Mouse (Mus musculus) CD8-positive naive resting alpha-beta T cell, adult 2 months (primary cell): Measurements from ENCODE around the gene Psen2.

ENCODE experiments used
- DNase-seq, 2 experiments: peaks; one replicate each; pipeline ENCODE4 v3.0.0; 2022; ENCODE audit warnings: low read depth in 2 of 2, low spot score in 2 of 2

The Psen2 gene

DNA sequence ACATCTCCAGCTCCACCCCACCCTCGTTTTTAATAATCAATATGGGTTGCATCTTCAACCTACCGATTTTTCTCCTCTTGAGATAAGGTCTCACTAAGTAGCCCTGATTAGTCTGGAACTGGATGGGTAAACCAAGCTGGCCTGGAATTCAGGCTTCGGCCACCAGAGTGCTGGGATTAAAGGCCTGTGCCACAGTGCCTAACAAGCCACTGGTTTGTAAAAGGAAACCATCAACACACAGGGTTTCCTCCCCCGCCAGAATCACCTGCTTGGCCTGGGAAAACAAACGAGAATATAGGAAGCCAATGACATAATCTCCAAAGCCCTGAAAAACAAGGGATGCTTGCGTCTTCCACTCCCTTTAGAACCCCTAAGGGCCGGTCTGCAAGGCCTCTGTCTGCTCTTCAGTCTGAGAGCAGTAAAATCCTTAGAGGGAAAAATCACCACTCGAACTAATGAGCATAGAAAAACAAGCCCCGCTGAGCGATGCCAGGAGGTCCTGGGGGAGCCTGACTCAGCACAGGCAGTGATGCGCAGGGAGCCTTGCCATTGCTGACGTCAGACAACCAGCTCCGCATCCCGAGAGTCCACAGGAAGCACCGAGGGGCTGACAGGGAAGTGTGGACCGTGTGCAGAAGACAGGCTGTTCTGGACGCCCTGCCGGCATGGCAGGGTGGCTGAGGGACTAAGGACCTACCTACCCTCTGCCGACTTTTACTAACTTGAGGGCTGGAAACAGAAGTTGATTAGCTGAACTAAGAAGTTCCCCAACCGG lies 13.4 kb downstream of the Psen2 start:
- DNase-seq: no peak

DNA sequence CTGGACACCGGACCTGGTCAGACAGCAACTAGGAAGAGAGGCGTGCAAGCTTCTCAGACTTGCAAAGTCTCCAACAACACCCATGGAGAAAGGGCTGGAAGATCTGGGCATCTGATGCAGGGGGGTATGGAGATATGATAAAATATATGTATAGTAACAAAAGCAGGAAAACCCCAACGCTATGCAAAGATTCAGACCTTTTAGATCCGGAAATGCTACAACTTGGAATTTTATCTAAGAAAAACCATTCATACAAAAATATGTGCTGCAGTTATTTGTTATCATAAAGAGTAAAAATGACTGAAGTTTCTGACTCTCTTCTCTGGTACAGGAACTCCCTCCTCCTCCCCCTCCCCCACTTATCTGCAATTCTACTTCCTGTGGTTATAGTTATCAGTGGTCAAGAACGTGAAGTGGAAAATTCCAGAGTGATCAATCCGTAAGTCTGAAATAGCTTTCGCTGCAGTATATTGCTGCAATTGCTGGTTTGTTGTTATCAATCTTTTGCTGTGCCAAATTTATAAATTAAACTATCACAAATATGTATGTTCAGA lies 14.6 kb downstream of the Psen2 start:
- DNase-seq: no peak

DNA sequence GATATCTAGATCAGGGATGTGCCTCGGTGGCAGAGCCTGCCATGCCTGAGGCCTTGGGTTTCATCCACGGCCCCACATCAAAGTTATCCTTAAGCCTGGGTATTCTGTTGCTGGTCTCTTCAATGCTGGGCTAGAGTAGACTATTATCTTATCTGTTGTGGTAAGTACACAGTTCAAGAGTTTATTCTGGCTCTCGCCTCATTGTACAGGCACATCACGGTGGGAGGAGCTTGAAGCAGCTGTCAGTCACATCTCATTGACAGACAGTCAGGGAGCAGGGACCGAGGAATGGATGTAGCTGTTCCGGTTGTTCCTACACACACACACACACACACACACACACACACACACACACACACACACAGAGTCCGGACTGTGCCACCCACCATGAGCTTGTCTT lies 15.3 kb downstream of the Psen2 start:
- DNase-seq: no peak

DNA sequence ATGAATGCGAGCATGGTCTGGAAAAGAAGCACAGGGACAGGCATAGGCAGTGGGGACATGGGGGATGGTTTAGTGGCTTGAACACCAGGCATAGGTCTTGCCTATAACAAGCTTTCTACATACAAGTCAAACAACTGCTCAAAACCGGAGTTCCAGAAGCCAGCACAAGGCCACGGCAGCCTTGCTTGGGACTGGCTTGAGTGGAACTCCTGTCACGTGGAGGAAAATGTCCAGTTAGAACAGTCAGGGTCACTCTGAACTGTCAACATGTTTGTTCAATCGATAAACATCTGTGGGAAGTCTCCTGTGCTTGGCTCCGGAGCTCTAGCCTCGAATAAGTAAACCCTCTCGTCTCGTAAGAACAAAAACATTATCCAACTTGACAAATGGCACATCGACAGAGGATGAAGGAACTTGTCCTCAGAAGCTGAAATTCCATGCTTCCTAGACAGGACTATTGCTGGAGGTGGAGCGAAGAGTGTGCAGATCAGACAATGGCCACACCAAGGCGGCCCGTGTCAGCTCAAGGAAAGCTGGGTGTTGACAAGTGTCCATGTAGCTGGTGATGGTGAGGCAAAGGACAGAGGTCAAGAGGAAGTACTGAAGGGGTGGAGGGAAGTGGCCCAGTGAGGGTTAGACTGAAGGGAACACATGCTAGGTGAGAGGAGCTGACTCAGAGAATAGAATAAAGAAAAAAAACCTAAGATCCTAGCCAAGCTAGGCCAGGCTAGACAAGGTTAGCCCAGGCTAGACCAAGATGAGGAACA lies 17.3 kb downstream of the Psen2 start:
- no peak for DNase-seq

DNA sequence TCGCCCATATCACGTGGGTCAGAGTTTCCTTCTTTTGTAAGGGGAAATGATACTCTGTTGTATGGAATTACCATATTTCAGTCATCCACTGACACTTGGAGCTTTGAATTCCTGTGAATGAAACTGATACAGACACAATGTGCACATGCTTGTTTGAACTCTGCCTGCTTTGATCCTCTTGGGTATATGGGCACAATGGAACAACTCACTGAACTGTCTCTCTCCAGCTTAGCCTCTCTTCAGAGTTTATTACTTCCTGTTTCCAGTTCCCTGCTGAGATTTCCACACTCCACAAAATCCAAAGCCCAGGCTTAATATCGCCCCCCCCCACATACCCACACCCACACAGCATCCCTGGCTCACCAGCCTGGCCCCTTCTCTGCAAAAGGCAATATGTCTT lies 31.5 kb downstream of the Psen2 start:
- DNase-seq: no peak

DNA sequence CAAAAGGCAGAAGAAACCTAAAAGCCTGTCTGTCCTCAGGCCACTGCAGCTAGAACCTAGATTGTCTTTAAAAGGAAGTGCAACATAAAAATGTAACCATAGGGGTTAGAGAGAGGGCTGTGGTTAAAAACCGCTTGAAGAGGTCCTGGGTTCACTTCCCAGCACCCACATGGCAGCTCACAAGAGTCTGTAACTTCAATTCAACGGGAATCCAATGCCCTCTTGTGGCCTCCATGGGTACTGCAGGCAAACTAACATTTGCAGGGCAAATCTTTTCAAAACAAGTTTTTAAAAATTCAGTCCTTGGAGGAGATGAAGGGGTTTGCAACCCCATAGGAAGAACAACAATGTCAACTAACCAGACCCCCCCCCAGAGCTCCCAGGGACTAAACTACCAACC lies 32.7 kb downstream of the Psen2 start:
- DNase-seq: peak in 1 of 2 experiments; percentile 39

DNA sequence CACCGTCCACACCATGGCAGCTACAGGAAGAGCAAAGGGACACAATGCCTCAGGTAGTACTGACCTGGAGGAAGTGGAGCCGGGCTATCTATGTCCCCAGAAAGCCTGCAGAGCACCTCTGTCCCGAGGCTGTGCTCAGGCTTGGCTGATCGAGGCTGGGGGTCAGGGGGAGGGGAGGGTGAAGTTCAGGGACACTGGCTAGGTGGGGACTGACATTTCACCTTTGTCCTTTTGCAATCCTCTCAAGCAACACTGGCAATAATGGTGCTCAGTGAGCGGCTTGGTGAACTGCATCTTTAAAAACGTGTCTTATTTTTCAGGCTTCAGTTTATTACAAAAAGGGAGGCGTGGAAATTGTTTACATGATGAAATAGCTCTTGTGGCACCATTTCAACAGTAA lies 33.3 kb downstream of the Psen2 start:
- DNase-seq: no peak

DNA sequence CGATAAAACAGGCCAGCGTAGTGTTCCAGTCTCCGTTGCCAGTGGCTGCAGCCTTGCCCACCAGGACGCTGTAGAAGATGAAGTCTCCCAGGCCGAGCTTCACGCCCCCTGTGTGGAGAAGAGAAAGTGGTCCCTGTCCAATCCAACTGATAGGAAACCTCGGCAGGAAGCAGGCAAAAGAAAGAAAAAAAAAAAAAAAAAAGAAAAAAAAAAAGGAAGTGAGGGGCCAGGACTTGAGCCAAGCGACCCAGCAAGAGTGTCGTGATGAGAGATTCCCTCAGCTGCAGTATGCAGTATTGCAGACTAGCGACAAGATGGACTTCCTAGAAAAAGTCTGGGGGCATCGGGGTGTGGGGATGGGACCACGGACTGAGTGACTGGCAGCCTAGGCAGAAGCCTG lies 34.4 kb downstream of the Psen2 start:
- no peak for DNase-seq

DNA sequence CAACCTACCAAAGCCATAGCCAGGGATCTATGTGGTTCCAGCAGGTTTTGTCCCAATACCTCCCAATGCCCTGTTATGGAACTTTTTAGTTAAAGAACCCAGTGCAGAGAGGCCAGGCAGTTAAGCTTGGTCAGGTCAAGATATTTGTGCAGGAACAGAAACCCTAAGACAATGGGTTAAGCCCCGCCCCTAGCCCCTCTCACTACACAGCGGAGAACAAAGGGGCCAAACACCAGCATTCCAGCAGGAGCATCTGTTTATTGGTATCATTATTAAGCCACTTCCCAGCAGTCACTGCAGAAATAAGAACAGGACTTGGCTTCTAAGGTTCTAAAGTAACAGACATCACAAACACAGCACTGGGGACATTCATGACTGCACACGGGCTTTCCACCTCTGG lies 36.5 kb downstream of the Psen2 start:
- DNase-seq: no peak

DNA sequence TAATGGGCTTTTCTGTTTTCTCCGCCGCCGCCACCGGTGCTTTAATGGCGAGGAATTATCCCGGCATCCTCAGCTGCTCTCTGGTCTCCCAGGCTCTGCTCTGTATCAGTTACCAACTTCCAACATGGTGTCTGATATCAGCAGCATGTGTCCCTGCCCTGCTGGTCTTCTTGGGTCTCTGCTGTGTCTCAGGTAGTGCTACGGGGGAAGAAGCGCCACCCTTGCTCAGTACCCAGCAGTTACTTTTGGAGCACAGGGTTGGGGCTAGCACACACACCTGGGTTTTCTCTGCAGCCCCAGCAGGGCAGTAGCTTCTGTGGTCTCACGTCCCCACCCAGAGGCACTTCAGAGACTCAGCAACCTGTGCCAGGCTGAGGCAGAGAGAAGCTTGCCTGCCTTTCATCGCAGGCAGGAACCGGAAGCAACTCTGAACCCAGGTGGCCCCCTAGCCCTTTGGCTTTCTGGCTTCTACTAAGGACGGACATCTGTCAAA lies 37.0 kb downstream of the Psen2 start:
- peak; percentile 24 to 43 for DNase-seq

DNA sequence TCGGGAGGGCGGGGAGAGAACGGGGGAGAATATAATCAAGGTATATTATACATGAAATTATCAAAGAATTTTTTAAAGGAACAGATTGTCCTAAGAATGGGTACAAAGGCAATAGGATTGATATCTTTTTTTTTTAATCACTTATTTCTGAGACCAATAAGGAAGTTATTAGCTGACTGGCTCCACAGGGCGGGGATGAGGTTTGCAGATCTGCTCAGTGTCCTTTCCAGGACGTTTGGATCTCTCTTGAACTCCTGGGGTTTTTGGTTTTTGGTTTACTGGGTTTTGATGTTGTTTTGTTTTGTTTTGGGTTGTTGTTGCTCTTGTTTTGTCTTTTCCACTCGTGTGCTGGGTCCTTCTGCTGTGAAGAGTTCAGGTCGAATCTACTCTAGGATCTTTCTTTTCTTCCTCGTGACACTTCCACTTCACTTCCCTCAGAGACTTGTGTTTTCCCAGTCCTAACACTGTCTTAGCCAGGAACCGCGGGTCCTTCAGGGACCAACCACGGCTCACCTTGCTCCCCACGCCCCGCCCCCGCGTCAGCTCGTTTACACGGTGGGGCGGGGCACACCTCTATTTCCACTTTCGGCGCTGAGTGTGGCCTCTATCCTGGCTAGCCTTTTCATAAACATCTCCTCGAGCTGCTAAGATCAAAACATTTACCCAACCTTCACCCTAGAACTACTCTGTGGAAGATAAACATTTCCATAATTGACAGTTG lies 37.6 kb downstream of the Psen2 start:
- DNase-seq: peak in 1 of 2 experiments; percentile 41

DNA sequence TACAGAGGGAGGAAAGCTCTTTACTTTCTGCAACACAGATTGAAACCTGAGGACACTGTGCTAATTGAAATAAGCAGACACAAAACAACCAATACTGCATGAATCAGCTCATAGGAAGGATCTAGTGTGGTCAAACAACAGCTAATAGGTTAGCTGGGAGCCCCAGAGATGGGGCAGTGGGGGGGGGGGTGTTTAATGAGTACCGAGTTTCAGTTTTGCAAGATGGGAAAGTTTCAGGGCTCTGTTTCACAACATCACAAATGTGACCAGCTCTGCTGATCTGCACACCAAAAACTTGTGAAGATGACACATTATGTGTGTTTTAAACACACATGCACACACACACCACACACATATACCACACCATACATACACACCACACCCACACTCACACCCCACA lies 41.2 kb downstream of the Psen2 start:
- no peak for DNase-seq

DNA sequence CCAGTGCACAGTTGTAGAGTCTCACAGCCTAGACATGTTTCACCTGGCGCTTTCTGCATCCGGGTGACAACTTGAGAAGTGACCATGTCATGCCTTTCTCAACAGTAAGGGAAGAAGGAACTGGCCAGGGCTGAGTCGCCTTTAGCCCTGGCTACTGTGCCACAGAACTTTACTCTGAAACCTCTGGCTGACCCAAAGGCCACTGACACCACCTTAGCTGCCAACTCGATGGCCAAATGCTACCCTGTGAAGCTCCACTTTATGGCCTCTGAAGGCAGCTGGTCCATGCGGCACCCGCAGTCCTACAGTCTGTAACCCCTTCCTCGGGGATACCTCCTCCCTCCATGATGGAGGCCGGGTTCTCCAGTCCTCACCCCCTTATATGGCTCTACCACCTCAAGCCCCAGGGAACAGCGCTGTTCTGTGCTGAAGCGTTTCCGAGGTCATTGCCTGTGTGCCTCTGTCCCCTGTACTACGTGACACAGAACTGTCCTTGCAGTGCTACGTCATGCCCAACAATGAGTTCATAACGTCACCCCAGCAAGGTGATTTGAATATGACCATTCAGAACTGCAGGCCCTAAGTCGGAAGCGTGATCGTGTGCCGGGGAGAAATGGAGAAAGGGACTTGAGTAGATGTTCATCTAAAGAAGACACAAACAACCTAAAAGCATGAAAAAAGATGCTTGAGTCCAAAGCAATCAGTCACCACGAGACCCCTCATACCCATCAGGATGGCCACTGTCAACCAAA lies 42.3 kb downstream of the Psen2 start:
- no peak for DNase-seq

DNA sequence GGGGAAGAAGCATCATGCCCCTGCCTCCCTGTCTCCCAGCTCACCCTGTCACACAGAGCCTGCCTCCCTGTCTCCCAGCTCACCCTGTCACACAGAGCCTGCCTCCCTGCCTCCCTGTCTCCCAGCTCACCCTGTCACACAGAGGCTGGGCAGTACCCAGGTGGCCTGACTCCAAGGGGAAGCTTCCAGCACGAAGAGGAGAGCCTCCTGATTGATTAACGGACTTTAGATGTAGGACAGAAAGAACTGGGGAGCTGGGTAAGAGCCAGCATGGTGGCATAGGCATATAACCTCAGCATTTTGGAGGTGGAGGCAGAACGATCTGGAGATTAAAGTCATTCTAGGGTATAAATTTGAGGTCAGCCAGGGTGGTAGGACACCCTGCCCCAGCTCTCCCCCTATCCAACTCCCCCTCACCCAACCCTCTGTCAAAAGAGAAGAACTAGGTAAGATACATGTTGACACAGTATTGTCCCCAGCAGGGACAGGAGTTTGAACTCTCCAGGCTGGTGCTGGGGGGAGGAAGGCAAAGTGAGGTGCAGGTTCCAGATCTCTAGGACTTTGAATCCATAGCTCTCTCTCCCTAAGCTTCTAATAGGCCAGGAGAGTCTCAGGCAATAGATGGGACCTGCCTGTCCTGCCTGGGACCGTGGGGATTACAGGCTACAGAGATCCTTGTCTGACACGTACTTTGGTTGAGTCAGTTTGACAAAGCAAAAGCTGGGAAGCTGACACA lies 46.5 kb downstream of the Psen2 start:
- DNase-seq: no peak

DNA sequence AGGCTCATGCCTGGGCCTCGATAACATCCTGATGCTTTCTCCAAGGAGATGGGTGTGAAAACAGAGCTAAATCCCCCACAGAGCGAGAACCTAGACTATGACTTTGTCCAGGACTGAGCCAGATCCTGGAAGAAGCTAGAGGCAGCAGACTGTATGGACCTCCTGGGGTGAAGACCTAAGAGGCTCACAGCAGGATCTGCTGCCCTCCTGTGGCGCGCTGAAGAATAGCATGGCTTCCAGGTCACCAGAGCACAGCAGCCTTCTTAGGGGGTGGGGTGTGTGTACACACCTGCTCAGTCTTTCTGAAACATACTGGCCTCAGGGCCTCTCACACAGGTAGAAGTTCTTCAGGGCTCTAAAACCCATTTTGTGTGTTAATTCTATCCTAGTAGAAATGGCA lies 48.2 kb downstream of the Psen2 start:
- peak; percentile 44 to 59 for DNase-seq

DNA sequence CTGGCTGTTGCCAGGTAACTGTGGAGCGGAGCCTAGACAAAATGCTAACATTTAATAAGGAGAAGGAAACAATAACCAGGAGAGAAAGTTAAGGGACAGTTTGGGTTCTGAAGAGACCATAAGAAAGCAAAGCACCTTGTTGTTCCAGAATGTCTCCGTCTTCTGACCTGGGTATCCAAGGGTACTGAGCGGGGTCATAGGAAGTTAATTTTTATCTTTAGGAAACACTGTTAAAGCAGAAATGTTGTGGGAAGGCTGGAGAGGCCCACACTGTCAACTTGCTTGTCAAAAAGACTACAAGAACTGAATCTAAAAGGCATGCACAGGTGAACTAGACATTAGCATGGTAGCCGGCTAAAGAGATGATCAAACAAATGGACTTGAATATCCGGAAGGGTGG lies 50.3 kb downstream of the Psen2 start:
- no peak for DNase-seq

DNA sequence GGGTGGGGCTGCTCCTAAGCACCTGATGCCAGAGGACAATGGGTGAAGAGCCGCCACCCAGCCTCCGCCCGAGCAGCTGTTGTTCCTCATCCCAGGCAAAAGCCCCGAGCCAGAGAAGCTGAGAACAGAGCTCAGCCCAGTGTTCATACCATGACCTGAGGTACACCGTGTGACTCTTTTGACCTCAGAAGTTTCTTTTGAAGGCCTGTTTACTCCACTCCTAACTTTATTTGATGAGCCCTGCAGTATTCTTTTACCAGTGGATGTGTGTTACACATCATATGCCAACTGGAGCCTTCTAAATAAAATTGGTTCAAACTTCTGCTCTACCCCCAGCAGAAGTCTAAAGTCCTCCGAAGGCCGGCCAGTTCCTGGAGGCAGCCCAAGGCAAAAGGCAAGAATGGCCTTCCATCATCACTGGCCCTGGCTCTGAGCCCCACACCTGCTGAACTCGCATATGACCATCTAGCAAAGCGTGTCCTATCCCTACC lies 52.4 kb downstream of the Psen2 start:
- no peak for DNase-seq

DNA sequence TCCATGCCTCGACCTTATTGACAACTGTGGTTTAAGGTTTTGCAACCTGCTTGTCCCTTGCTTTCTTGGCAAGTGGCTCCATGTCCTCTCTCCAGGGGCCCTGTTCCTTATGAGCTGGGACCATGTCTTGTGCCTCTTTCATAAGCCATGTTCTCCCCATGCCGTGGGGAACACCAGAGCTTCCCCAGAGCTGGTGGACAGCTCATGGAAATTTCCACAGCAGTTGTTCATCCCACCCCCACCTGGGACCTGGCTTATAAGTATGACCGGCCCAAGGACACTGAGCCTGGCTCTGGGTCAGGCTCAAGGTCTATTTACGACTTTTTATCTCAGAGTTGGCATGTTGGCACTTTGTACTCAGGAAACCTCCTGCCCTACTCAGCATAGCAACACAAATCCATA lies 53.2 kb downstream of the Psen2 start:
- no peak for DNase-seq

DNA sequence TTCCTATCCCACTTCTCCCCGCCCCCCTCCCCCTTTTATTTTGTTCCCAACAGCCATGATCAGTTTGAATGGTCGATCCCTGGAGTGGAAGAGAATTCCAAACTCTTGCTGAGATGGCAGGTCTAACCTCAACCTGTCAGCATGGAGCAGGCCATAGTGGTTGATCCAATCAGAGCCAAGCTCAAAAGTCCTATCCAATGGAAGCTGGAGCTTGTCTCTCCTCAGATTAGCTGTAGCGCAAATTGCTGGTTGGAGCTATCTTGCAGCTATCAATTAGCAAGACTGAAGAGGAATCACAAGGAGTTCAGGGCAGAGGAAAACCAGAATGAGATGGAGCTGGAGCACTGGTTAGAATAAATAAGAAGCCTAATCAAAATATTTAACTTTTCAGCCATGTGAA lies 54.9 kb downstream of the Psen2 start:
- DNase-seq: no peak

DNA sequence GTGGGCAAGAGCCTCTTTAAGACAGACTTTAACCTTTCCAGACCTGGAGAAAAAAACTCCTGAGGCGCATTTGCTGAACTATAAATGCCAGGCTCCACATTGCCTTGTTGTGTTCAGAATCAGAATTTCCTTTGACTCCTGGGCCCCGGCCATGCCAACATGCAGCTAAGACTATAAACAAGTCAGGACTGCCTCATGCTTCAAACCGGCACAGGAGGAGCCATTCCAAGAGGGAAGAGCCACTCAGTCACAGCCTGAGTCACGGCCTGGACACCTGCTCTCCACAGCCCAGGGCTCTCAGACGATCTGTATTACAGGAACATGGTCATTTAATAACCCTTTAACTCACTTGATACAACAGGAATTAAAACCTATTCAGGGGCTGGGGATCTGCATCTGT lies 62.5 kb downstream of the Psen2 start:
- no peak for DNase-seq
